Mouse (Mus musculus): ENCODE data around the gene Zfp592. TPM values are rescaled to one million over a fixed set of nuclear protein-coding genes. Genes with fewer than 3 reads are reported as not detected.

Gene Zfp592
- polyA plus RNA-seq, 1 experiment from 2014 or later, result 9.0 TPM

DNA sequence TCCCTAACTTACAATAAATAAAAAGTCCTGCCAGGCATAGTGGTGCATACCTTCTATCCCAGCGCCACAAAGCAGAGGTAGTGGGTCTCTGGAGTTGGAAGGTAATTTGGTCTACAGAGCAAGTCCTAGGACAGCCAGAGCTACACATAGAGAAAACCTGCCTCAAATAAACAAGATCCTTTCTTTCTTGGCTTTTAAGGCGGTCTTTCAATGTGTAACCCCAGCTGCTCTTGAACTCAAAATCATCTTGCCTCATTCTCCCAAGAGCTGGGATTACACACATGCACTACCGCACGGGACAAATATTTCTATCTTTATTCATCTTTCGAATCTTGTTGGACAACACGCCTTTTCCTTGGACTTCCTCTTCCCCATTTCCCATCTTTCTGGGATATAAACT lies 1.4 kb upstream of the Zfp592 start:
- peaks cover 25% of the 10 kb centered on the region for H3K4me1 ChIP-seq (ENCODE audit: control insufficient read depth, insufficient read depth, low read depth, low read length)
- peak overlapping the region; percentile 85 for H3K4me3 ChIP-seq (ENCODE audit: low read length)
- no peaks in the 10 kb centered on the region for H3K9me3 ChIP-seq (ENCODE audit: control insufficient read depth, low read length)
- H3K36me3 ChIP-seq (ENCODE audit: control insufficient read depth, insufficient read depth, low read length), result no peaks in the 10 kb centered on the region
- H3K27ac ChIP-seq (ENCODE audit: low read depth, low read length), result peak overlapping the region; percentile 9; the same call in 1 of the 2 replicates
- 82% methylated on average over 6 of the region's 6 CpGs for WGBS
- H3K27me3 ChIP-seq (replicated peaks; ENCODE audit: control insufficient read depth, insufficient read depth, low read length), result no peaks in the 10 kb centered on the region
- H3K9ac ChIP-seq (ENCODE audit: low read depth, low read length), result peak overlapping the region; percentile 99
- ATAC-seq, result no peak
- peak overlapping the region; percentile 93 for H3K4me2 ChIP-seq (ENCODE audit: low read length)

DNA sequence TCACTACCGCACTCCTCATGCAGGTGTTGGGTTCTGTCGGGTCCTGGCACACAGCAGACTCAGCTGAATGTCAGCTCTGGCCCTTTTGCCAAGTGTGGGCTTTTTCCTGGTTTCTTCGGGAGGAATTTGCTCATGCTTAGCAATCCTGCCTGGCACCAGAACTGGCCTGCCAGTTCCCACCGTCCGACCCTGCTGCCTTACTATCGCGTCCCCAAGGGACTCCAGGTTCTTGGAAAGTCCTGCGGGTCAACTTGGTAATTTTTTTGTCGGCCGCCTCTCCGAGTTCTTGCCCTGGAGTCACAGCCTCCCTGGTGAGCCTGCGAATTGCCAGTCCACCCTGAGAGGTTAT lies 876 bp upstream of the Zfp592 start:
- 2% methylated on average over 12 of the region's 12 CpGs for WGBS

DNA sequence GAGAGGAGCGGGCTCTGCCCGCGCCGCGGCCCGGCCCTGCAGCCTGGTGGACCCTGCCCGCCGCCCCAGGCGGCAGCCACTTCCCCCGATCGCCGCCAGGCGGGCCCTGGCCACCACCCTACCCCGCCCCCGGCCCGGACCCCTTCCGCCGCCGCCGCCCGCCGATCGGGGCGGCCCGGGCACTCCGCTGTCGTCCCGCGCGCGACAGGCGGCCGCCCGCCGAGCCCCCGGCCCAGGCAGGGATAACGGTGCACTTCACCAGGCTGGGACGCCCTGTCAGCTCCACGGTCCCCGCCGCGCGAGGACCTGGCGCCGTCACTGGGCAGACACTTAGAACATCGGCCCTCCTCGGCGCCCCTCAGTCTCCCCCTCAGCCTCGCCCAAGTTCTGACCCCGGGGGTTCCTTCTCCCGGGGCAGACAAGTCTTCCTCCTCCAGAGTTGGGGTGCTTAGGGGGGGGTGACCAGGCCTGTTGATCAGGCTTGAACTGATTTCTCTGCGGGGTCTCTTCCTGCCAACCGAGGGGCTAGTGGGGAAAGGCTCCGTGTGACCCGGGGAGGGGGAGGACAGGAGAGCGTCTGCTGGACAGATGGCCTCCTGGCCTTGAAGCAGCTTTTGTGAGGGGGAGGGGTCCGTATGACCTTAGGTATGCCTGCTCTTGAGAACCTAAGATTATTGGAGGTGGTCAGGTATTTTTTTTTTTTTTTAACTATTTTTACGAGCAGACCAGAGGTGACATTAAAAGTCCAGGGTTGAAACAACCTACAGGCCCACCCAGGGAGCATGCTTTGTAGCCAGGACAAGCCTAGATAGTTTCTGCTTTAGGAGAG lies 567 bp downstream of the Zfp592 start:
- Histone ChIP-seq H3K4me1 (ENCODE audit: control insufficient read depth, insufficient read depth, low read depth, low read length) (peaks cover 25% of the 10 kb centered on the region), H3K4me3 (ENCODE audit: low read length) (peak overlapping the region; percentile 85), H3K4me2 (ENCODE audit: low read length) (peak overlapping the region; percentile 93), H3K36me3 (ENCODE audit: control insufficient read depth, insufficient read depth, low read length) (no peaks in the 10 kb centered on the region), H3K27me3 (replicated peaks; ENCODE audit: control insufficient read depth, insufficient read depth, low read length) (no peaks in the 10 kb centered on the region), H3K27ac (ENCODE audit: low read depth, low read length) (peak overlapping the region; percentile 96), H3K9me3 (ENCODE audit: control insufficient read depth, low read length) (no peaks in the 10 kb centered on the region), H3K9ac (ENCODE audit: low read depth, low read length) (peak overlapping the region; percentile 99)
- under 1% methylated on average over 36 of the region's 58 CpGs for WGBS
- ATAC-seq, result peak; percentile 84

More for the DNA sequence above, 876 bp upstream of the Zfp592 start:
- H3K27ac ChIP-seq (ENCODE audit: low read depth, low read length), result peak overlapping the region; percentile 96
- peak overlapping the region; percentile 99 for H3K9ac ChIP-seq (ENCODE audit: low read depth, low read length)
- peaks cover 25% of the 10 kb centered on the region for H3K4me1 ChIP-seq (ENCODE audit: control insufficient read depth, insufficient read depth, low read depth, low read length)
- H3K4me2 ChIP-seq (ENCODE audit: low read length), result peak overlapping the region; percentile 93
- no peaks in the 10 kb centered on the region for H3K27me3 ChIP-seq (replicated peaks; ENCODE audit: control insufficient read depth, insufficient read depth, low read length)
- no peak for ATAC-seq
- no peaks in the 10 kb centered on the region for H3K9me3 ChIP-seq (ENCODE audit: control insufficient read depth, low read length)
- H3K36me3 ChIP-seq (ENCODE audit: control insufficient read depth, insufficient read depth, low read length), result no peaks in the 10 kb centered on the region
- H3K4me3 ChIP-seq (ENCODE audit: low read length), result peak overlapping the region; percentile 85

DNA sequence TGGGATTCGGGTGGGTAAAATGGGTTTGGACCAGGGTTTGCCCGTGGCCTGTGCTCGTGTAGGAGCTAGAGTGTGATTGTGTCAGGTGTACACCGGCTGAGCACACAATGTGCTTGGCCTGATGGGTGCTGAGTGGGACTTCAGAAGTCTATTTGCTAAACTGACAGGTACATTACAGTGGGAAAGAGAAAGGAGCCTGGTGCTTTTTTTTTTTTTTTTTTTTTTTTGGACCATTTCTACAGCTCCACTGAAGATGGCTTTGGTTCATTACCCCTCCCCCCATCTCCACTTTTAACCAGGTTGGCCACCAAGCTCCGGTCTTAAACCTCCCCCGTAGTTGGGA lies 1.2 kb downstream of the Zfp592 start:
- WGBS, result 38% methylated on average over 6 of the region's 6 CpGs
- H3K4me1 ChIP-seq (ENCODE audit: control insufficient read depth, insufficient read depth, low read depth, low read length), result peaks cover 25% of the 10 kb centered on the region
- H3K36me3 ChIP-seq (ENCODE audit: control insufficient read depth, insufficient read depth, low read length), result no peaks in the 10 kb centered on the region
- ATAC-seq, result no peak
- no peaks in the 10 kb centered on the region for H3K27me3 ChIP-seq (replicated peaks; ENCODE audit: control insufficient read depth, insufficient read depth, low read length)
- peak overlapping the region; percentile 99 for H3K9ac ChIP-seq (ENCODE audit: low read depth, low read length)
- peak overlapping the region; percentile 93 for H3K4me2 ChIP-seq (ENCODE audit: low read length)
- no peak overlapping the region; the same call in 1 of the 2 replicates for H3K27ac ChIP-seq (ENCODE audit: low read depth, low read length)
- H3K4me3 ChIP-seq (ENCODE audit: low read length), result peak overlapping the region; percentile 85
- no peaks in the 10 kb centered on the region for H3K9me3 ChIP-seq (ENCODE audit: control insufficient read depth, low read length)

DNA sequence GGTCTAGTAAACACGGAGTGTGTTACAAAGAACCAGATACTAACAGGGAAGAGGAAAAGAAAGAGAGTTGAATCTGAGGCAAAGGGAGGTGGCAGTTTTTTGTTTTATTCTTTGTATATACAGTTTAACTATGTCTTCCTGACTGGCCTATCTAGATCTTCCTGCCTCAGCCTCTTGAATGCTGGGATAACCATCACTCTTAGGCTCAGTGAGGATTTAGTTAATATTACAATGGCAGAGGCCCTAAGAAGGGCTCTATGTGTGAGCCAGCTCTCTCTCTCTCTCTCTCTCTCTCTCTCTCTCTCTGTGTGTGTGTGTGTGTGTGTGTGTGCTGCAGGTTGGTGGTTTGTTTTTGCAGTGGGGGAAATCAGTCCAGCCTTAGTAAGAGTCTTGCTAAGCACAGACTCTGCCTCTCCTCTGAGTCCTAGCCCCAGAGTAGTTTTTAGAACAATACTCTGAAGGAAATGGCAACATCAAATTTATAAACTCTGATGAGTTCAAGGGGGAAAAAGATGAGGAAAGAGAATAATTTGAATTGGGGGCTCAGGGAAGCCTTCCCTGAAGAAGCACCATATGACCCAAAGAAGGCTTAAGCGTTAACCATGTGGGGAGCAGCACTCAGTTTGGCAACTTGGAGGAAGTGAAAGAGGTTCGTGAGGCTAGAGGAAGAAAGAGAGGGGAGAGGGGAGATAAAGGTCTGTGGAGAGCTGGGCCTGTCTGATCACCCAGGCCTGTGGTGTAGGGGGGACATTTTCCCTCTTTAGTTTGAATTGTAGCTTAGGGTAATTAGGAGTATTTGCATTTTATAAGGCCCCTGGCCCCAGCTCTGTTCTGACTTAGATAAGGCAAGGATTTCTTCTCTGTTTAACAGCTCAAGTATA lies 2.0 kb downstream of the Zfp592 start:
- ATAC-seq, result no peak
- Histone ChIP-seq H3K27me3 (replicated peaks; ENCODE audit: control insufficient read depth, insufficient read depth, low read length) (no peaks in the 10 kb centered on the region), H3K36me3 (ENCODE audit: control insufficient read depth, insufficient read depth, low read length) (no peaks in the 10 kb centered on the region), H3K4me2 (ENCODE audit: low read length) (peak overlapping the region; percentile 93), H3K9ac (ENCODE audit: low read depth, low read length) (no peak overlapping the region), H3K4me1 (ENCODE audit: control insufficient read depth, insufficient read depth, low read depth, low read length) (peaks cover 25% of the 10 kb centered on the region), H3K4me3 (ENCODE audit: low read length) (no peak overlapping the region), H3K27ac (ENCODE audit: low read depth, low read length) (no peak overlapping the region), H3K9me3 (ENCODE audit: control insufficient read depth, low read length) (no peaks in the 10 kb centered on the region)
- 67% methylated on average over 3 of the region's 3 CpGs for WGBS

DNA sequence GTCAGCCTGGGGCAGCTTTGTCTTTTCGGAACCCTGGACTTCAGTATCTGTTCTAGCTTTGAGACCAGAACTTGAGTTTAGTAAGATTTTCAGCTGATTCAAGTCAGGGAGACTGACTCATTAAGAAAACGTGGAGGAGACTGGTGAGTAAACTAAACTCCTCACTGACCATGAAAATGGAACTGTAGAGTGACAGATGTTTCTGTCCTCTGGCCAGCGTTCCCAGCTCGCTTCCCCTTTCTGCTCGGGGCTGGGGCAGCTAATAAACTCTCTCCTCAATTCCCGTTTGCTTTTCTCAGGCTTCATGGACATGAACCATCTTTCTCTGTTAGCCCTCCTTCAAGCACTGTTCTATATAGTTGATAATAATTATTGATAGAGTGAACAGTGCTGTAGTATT lies 4.3 kb downstream of the Zfp592 start:
- no peak overlapping the region for H3K4me2 ChIP-seq (ENCODE audit: low read length)
- no peaks in the 10 kb centered on the region for H3K36me3 ChIP-seq (ENCODE audit: control insufficient read depth, insufficient read depth, low read length)
- WGBS, result 52% methylated on average over 6 of the region's 6 CpGs
- H3K27me3 ChIP-seq (replicated peaks; ENCODE audit: control insufficient read depth, insufficient read depth, low read length), result no peaks in the 10 kb centered on the region
- H3K4me3 ChIP-seq (ENCODE audit: low read length), result no peak overlapping the region
- no peak for ATAC-seq
- H3K4me1 ChIP-seq (ENCODE audit: control insufficient read depth, insufficient read depth, low read depth, low read length), result peaks cover 16% of the 10 kb centered on the region
- no peaks in the 10 kb centered on the region for H3K9me3 ChIP-seq (ENCODE audit: control insufficient read depth, low read length)
- H3K27ac ChIP-seq (ENCODE audit: low read depth, low read length), result no peak overlapping the region
- no peak overlapping the region for H3K9ac ChIP-seq (ENCODE audit: low read depth, low read length)

DNA sequence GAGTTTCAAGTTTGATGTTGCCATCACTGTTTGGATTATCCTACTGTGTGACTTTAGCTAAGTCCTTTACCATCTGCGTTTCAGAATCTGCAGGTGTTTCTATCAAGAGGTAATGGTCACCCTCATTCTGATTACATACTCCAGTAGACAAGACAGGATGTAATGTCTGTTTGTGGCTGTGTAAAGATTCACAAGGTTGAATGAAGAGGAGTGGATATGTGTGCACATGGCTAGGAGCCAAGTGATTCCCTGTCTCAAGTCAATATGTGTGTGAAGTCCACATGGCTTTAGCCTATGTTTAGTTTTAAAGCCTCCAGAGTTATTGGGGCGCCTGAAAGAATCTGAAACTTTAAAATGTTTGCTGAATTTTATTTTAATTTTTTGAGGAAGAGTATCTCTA lies 6.1 kb downstream of the Zfp592 start:
- H3K27me3 ChIP-seq (replicated peaks; ENCODE audit: control insufficient read depth, insufficient read depth, low read length), result no peaks in the 10 kb centered on the region

DNA sequence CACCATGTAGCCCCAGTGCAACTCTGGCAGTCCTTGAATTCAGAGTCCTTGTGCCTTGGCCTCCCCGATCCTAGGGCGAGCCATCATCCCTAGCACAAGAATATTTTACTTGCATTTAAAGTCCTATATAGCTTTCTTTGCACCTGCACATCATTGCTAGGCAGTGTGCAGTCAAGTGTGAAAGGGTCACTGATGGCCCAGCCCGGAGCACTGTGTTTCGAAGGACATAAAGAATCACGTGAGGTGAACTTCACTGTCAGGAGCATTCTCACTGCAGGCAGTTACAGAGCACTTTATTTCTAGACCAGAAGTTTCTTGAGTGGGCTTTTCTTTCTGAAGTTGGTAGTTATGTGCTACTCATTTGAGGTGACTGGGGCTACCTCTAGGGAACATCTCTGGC lies 8.4 kb downstream of the Zfp592 start:
- 34% methylated on average over 5 of the region's 5 CpGs for WGBS
- H3K4me2 ChIP-seq (ENCODE audit: low read length), result no peak overlapping the region
- H3K27me3 ChIP-seq (replicated peaks; ENCODE audit: control insufficient read depth, insufficient read depth, low read length), result no peaks in the 10 kb centered on the region
- H3K9me3 ChIP-seq (ENCODE audit: control insufficient read depth, low read length), result no peaks in the 10 kb centered on the region
- no peak overlapping the region for H3K27ac ChIP-seq (ENCODE audit: low read depth, low read length)
- no peaks in the 10 kb centered on the region for H3K4me1 ChIP-seq (ENCODE audit: control insufficient read depth, insufficient read depth, low read depth, low read length)
- H3K36me3 ChIP-seq (ENCODE audit: control insufficient read depth, insufficient read depth, low read length), result no peaks in the 10 kb centered on the region
- H3K9ac ChIP-seq (ENCODE audit: low read depth, low read length), result no peak overlapping the region
- H3K4me3 ChIP-seq (ENCODE audit: low read length), result no peak overlapping the region
- ATAC-seq, result no peak

More for the DNA sequence above, 6.1 kb downstream of the Zfp592 start:
- no peak overlapping the region for H3K27ac ChIP-seq (ENCODE audit: low read depth, low read length)
- H3K4me3 ChIP-seq (ENCODE audit: low read length), result no peak overlapping the region
- 94% methylated on average over 2 of the region's 2 CpGs for WGBS
- no peak for ATAC-seq
- no peak overlapping the region for H3K4me2 ChIP-seq (ENCODE audit: low read length)
- H3K4me1 ChIP-seq (ENCODE audit: control insufficient read depth, insufficient read depth, low read depth, low read length), result peaks cover 15% of the 10 kb centered on the region
- H3K9ac ChIP-seq (ENCODE audit: low read depth, low read length), result no peak overlapping the region
- no peaks in the 10 kb centered on the region for H3K36me3 ChIP-seq (ENCODE audit: control insufficient read depth, insufficient read depth, low read length)
- no peaks in the 10 kb centered on the region for H3K9me3 ChIP-seq (ENCODE audit: control insufficient read depth, low read length)

DNA sequence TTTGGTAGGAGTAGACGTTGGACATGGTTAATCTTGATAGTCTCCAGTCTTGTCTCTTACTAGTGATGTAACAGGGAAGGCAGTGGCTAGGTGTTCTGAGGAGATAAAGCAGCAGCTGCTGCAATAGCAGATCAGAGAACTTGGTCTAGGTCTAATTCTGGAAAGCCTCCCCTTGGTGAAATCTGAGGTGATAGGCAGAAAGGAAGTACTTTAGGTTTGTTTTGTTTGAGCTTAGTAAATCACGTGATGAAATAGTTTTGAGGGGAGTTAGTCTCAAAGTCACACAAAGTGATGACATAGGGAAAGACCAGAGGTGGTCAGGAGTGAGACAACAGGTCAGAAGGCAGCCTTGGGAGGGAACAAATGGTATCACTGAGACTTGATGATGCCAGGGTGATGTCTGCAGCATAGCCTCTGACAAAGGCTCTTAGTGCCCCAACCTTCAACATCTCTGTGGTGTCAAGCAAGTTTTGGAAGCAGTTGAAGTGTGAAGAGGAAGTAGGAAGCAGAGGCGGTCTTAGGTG lies 11.1 kb downstream of the Zfp592 start:
- H3K9ac ChIP-seq (ENCODE audit: low read depth, low read length), result no peak overlapping the region
- 91% methylated on average over 3 of the region's 3 CpGs for WGBS
- no peak for ATAC-seq
- no peaks in the 10 kb centered on the region for H3K36me3 ChIP-seq (ENCODE audit: control insufficient read depth, insufficient read depth, low read length)
- H3K4me3 ChIP-seq (ENCODE audit: low read length), result no peak overlapping the region
- no peak overlapping the region for H3K4me2 ChIP-seq (ENCODE audit: low read length)
- H3K27me3 ChIP-seq (replicated peaks; ENCODE audit: control insufficient read depth, insufficient read depth, low read length), result no peaks in the 10 kb centered on the region
- no peaks in the 10 kb centered on the region for H3K4me1 ChIP-seq (ENCODE audit: control insufficient read depth, insufficient read depth, low read depth, low read length)
- no peak overlapping the region for H3K27ac ChIP-seq (ENCODE audit: low read depth, low read length)
- no peaks in the 10 kb centered on the region for H3K9me3 ChIP-seq (ENCODE audit: control insufficient read depth, low read length)
